Mouse (Mus musculus) liver, embryonic 15.5 days (tissue): ENCODE data around the gene Ccdc159. TPM values are rescaled to one million over a fixed set of nuclear protein-coding genes. Genes with fewer than 3 reads are reported as not detected.
A peak's percentile ranks its signal among the peaks of the same experiment; 100 is the strongest.

Experiments
- ATAC-seq: fragments of 200-750 bp; cut with Nextera tagmentation; 2 replicates; pipeline ENCODE4 v1.8.0; 2017; ENCODE audit warnings: moderate number of reproducible peaks, mild to moderate bottlenecking, moderate library complexity; ENCODE audit not compliant: insufficient read depth
- H3K27ac ChIP-seq: fragments of 300-500 bp; sonication (generic); replicated peaks from 2 replicates; pipeline ENCODE4 v1.5.1; 2015; ENCODE audit warnings: mild to moderate bottlenecking, inconsistent platforms
- H3K27me3 ChIP-seq: fragments of 300-500 bp; sonication (generic); 2 replicates; pipeline ENCODE4 v1.6.1; 2015; ENCODE audit warnings: mild to moderate bottlenecking, inconsistent platforms
- H3K36me3 ChIP-seq: fragments of 300-500 bp; sonication (generic); replicated peaks from 2 replicates; pipeline ENCODE4 v1.6.1; 2015; ENCODE audit warnings: moderate library complexity, mild to moderate bottlenecking, inconsistent platforms
- H3K4me1 ChIP-seq: fragments of 300-500 bp; sonication (generic); replicated peaks from 2 replicates; pipeline ENCODE4 v1.6.1; 2015; ENCODE audit warnings: inconsistent platforms
- H3K4me2 ChIP-seq: fragments of 300-500 bp; sonication (generic); 2 replicates; pipeline ENCODE4 v1.6.1; 2015; ENCODE audit warnings: moderate library complexity, mild to moderate bottlenecking, inconsistent platforms
- H3K4me3 ChIP-seq: fragments of 300-500 bp; sonication (generic); replicated peaks from 2 replicates; pipeline ENCODE4 v1.5.1; 2015; ENCODE audit warnings: mild to moderate bottlenecking, inconsistent platforms
- H3K9ac ChIP-seq: fragments of 300-500 bp; sonication (generic); 2 replicates; pipeline ENCODE4 v1.6.1; 2015; ENCODE audit warnings: moderate library complexity, mild to moderate bottlenecking, inconsistent platforms
- H3K9me3 ChIP-seq: fragments of 300-500 bp; sonication (generic); replicated peaks from 2 replicates; pipeline ENCODE4 v1.6.1; 2016; ENCODE audit warnings: inconsistent platforms
- WGBS: fragments of 180-500 bp; shearing (Covaris S2); methylation state at CpG from one replicate; pipeline ENCODE4 v1.1.7; 2015; ENCODE audit warnings: mixed read lengths; ENCODE audit not compliant: insufficient replicate concordance; 5-methylcytosine and 5-hydroxymethylcytosine counted together
- polyA plus RNA-seq: library from polyadenylated mRNA; unstranded; fragments of >200 nt; fragmentation: Nextera tagmentation; extraction: Ambion mirVana; gene quantifications from 2 replicates; pipeline ENCODE4 v1.2.1, GENCODE M21; 2015

Gene Ccdc159
- polyA plus RNA-seq, 1 experiment from 2014 or later, result 0.99 TPM

- Histone ChIP-seq H3K4me1 (peaks cover 14% of the 10 kb centered on the region), H3K9ac (no peak overlapping the region), H3K27ac (no peak overlapping the region), H3K9me3 (no peaks in the 10 kb centered on the region), H3K4me3 (no peak overlapping the region), H3K4me2 (no peak overlapping the region), H3K36me3 (no peaks in the 10 kb centered on the region), H3K27me3 (peaks cover 39% of the 10 kb centered on the region)
- WGBS, result 61% methylated on average over 6 of the region's 6 CpGs
- ATAC-seq, result no peak
Observed at GRCm38 (mm10) chr9:21948790-21949189, 21.5 kb downstream of the Ccdc159 start.

GRCm38 (mm10) chr9:21950322-21950721, 23.1 kb downstream of the Ccdc159 start:
- no peak for ATAC-seq
- H3K36me3 ChIP-seq, result no peaks in the 10 kb centered on the region

GRCm38 (mm10) chr9:21951977-21952376, 24.7 kb downstream of the Ccdc159 start:
- Histone ChIP-seq H3K27me3 (peaks cover 29% of the 10 kb centered on the region), H3K4me1 (peaks cover 25% of the 10 kb centered on the region), H3K27ac (no peak overlapping the region), H3K9ac (no peak overlapping the region), H3K4me3 (no peak overlapping the region), H3K9me3 (no peaks in the 10 kb centered on the region), H3K4me2 (no peak overlapping the region), H3K36me3 (peaks cover 5% of the 10 kb centered on the region; the same call in 1 of the 2 replicates)
- 62% methylated on average over 3 of the region's 3 CpGs for WGBS
- no peak for ATAC-seq

More at GRCm38 (mm10) chr9:21950322-21950721, 23.1 kb downstream of the Ccdc159 start:
- Histone ChIP-seq H3K4me1 (peaks cover 15% of the 10 kb centered on the region), H3K27me3 (peaks cover 29% of the 10 kb centered on the region), H3K27ac (no peak overlapping the region), H3K4me2 (no peak overlapping the region), H3K9ac (no peak overlapping the region), H3K9me3 (no peaks in the 10 kb centered on the region), H3K4me3 (no peak overlapping the region)
- WGBS, result 15% methylated on average over 11 of the region's 11 CpGs

GRCm38 (mm10) chr9:21953600-21953999, 26.3 kb downstream of the Ccdc159 start:
- 28% methylated on average over 3 of the region's 3 CpGs for WGBS

GRCm38 (mm10) chr9:21954635-21955034, 27.4 kb downstream of the Ccdc159 start:
- Histone ChIP-seq H3K9me3 (no peaks in the 10 kb centered on the region), H3K27ac (no peak overlapping the region), H3K4me3 (peak overlapping the region; percentile 80), H3K36me3 (peaks cover 32% of the 10 kb centered on the region), H3K27me3 (0 out of 2 replicates have a peak, but pooled peaks cover 6% of the 10 kb centered on the region), H3K9ac (no peak overlapping the region), H3K4me1 (peaks cover 42% of the 10 kb centered on the region), H3K4me2 (peak overlapping the region; percentile 88)
- 65% methylated on average over 3 of the region's 3 CpGs for WGBS
- ATAC-seq, result no peak

More at GRCm38 (mm10) chr9:21953600-21953999, 26.3 kb downstream of the Ccdc159 start:
- Histone ChIP-seq H3K27ac (no peak overlapping the region), H3K4me3 (no peak overlapping the region), H3K27me3 (peaks cover 14% of the 10 kb centered on the region), H3K9me3 (no peaks in the 10 kb centered on the region), H3K9ac (no peak overlapping the region), H3K4me2 (no peak overlapping the region), H3K4me1 (peaks cover 32% of the 10 kb centered on the region), H3K36me3 (peaks cover 21% of the 10 kb centered on the region)
- no peak for ATAC-seq

GRCm38 (mm10) chr9:21955225-21955569, 27.9 kb downstream of the Ccdc159 start:
- Histone ChIP-seq H3K4me2 (peak overlapping the region; percentile 88), H3K4me1 (peaks cover 48% of the 10 kb centered on the region), H3K27ac (peak overlapping the region; percentile 92), H3K27me3 (0 out of 2 replicates have a peak, but pooled peaks cover under 1% of the 10 kb centered on the region), H3K9me3 (no peaks in the 10 kb centered on the region), H3K9ac (peak overlapping the region; percentile 84), H3K4me3 (peak overlapping the region; percentile 80), H3K36me3 (peaks cover 37% of the 10 kb centered on the region)
- peak; percentile 67 for ATAC-seq
- under 1% methylated on average over 18 of the region's 18 CpGs for WGBS

GRCm38 (mm10) chr9:21955570-21956281, 28.5 kb downstream of the Ccdc159 start, which contains the start of gene Swsap1:
Swsap1 (plus strand) TSS chr9:21955755.
- peak within 1 kb of the TSS; percentile 88 for H3K4me2 ChIP-seq
- no peaks in the 10 kb centered on the region for H3K9me3 ChIP-seq
- H3K27ac ChIP-seq, result peak within 1 kb of the TSS; percentile 92
- H3K4me3 ChIP-seq, result peak within 1 kb of the TSS; percentile 80
- peaks cover 53% of the 10 kb centered on the region for H3K4me1 ChIP-seq
- H3K9ac ChIP-seq, result peak within 1 kb of the TSS; percentile 84
- ATAC-seq, result peak; percentile 95
- WGBS, result under 1% methylated on average over 54 of the region's 54 CpGs
- H3K36me3 ChIP-seq, result peaks cover 42% of the 10 kb centered on the region
- H3K27me3 ChIP-seq, result 0 out of 2 replicates have a peak, but pooled peaks cover 2% of the 10 kb centered on the region

- Histone ChIP-seq H3K4me2 (peak overlapping the region; percentile 89; the same call in 1 of the 2 replicates), H3K4me1 (peaks cover 64% of the 10 kb centered on the region), H3K36me3 (peaks cover 57% of the 10 kb centered on the region), H3K27ac (peak overlapping the region; percentile 96; the same call in 1 of the 2 replicates), H3K4me3 (no peak overlapping the region), H3K27me3 (peaks cover 17% of the 10 kb centered on the region; the same call in 1 of the 2 replicates), H3K9ac (no peak overlapping the region), H3K9me3 (no peaks in the 10 kb centered on the region)
- WGBS, result 62% methylated on average over 5 of the region's 5 CpGs
- ATAC-seq, result no peak
Observed at GRCm38 (mm10) chr9:21958372-21958771, 31.1 kb downstream of the Ccdc159 start.

GRCm38 (mm10) chr9:21959244-21959643, 32.0 kb downstream of the Ccdc159 start:
- H3K36me3 ChIP-seq, result peaks cover 57% of the 10 kb centered on the region
- 84% methylated on average over 7 of the region's 7 CpGs for WGBS
- H3K9me3 ChIP-seq, result no peaks in the 10 kb centered on the region
- H3K4me1 ChIP-seq, result peaks cover 71% of the 10 kb centered on the region
- peak overlapping the region; percentile 76 for H3K4me3 ChIP-seq
- ATAC-seq, result no peak
- H3K27ac ChIP-seq, result peak overlapping the region; percentile 96
- peak overlapping the region; percentile 37; the same call in 1 of the 2 replicates for H3K9ac ChIP-seq
- peak overlapping the region; percentile 89 for H3K4me2 ChIP-seq
- H3K27me3 ChIP-seq, result peaks cover 17% of the 10 kb centered on the region; the same call in 1 of the 2 replicates

GRCm38 (mm10) chr9:21960135-21960534, 32.9 kb downstream of the Ccdc159 start:
- Histone ChIP-seq H3K4me3 (peak overlapping the region; percentile 76), H3K36me3 (peaks cover 57% of the 10 kb centered on the region), H3K9ac (peak overlapping the region; percentile 94), H3K27ac (peak overlapping the region; percentile 96), H3K4me1 (peaks cover 72% of the 10 kb centered on the region), H3K27me3 (peaks cover 17% of the 10 kb centered on the region; the same call in 1 of the 2 replicates), H3K9me3 (no peaks in the 10 kb centered on the region), H3K4me2 (peak overlapping the region; percentile 89)
- no peak for ATAC-seq
- 69% methylated on average over 9 of the region's 9 CpGs for WGBS

GRCm38 (mm10) chr9:21960558-21961208, 33.4 kb downstream of the Ccdc159 start:
- peaks cover 57% of the 10 kb centered on the region for H3K36me3 ChIP-seq

More at GRCm38 (mm10) chr9:21960558-21961208, 33.4 kb downstream of the Ccdc159 start:
- WGBS, result 40% methylated on average over 26 of the region's 26 CpGs
- Histone ChIP-seq H3K27ac (peak overlapping the region; percentile 96), H3K4me1 (peaks cover 70% of the 10 kb centered on the region), H3K4me3 (peak overlapping the region; percentile 76), H3K4me2 (peak overlapping the region; percentile 89), H3K9ac (peak overlapping the region; percentile 94), H3K27me3 (peaks cover 17% of the 10 kb centered on the region; the same call in 1 of the 2 replicates), H3K9me3 (no peaks in the 10 kb centered on the region)
- no peak for ATAC-seq
